Mouse (Mus musculus) CH12.LX (cell line): ENCODE measurements around the gene Zfp758. TPM values are rescaled to one million over a fixed set of nuclear protein-coding genes. Genes with fewer than 3 reads are reported as not detected.
A peak's percentile ranks its signal among the peaks of the same experiment; 100 is the strongest.
"Not testable (repeated sequence)": the region's sequence is repeated elsewhere in the genome, so short reads cannot be mapped to it uniquely, and the experiment has no call there.

ENCODE experiments used
- DNase-seq: peaks from one replicate; pipeline ENCODE4 v3.0.0-alpha.2; 2013; ENCODE audit errors: extremely low read depth
- H3K27ac ChIP-seq: 2 replicates; pipeline ENCODE4 v1.5.1; 2012; ENCODE audit warnings: low read depth, mild to moderate bottlenecking, control low read depth, moderate library complexity; ENCODE audit not compliant: insufficient read depth
- H3K27me3 ChIP-seq: replicated peaks from 2 replicates; pipeline ENCODE3; 2012; ENCODE audit warnings: inconsistent platforms
- H3K36me3 ChIP-seq, 2 experiments: replicated peaks in 1 of 2; 2 replicates each; pipeline versions ENCODE3 to v1.6.1; 2012; ENCODE audit warnings: inconsistent platforms in 1 of 2, low read length in 1 of 2, mild to moderate bottlenecking in 1 of 2, mixed read lengths in 1 of 2, moderate library complexity in 1 of 2; ENCODE audit not compliant: control insufficient read depth in 1 of 2, insufficient read depth in 1 of 2
- H3K4me1 ChIP-seq, 2 experiments: 2 replicates each; pipeline ENCODE4 v1.6.1; 2012; ENCODE audit warnings: inconsistent platforms in 1 of 2, moderate library complexity in 1 of 2; ENCODE audit not compliant: insufficient read depth in 2 of 2, control insufficient read depth in 1 of 2
- H3K4me2 ChIP-seq: 2 replicates; pipeline ENCODE4 v1.6.1; 2012; ENCODE audit warnings: low read depth, mild to moderate bottlenecking, control low read depth; ENCODE audit not compliant: poor library complexity, insufficient read depth, severe bottlenecking
- H3K4me3 ChIP-seq, 3 experiments: fragments of 150-350 bp in 1 of 3; sonication (generic) in 1 of 3; replicated peaks in 1 of 3; 2 replicates each; pipeline versions ENCODE3 to v1.5.1; 2011 to 2012; ENCODE audit warnings: low read depth in 2 of 3, low read length in 2 of 3, mild to moderate bottlenecking in 2 of 3, moderate library complexity in 2 of 3, control low read depth in 1 of 3, improper control_type of control experiment in 1 of 3, inconsistent platforms in 1 of 3, mixed read lengths in 1 of 3; ENCODE audit not compliant: poor library complexity in 1 of 3
- H3K79me2 ChIP-seq: replicated peaks from 2 replicates; pipeline ENCODE4 v1.6.1; 2012; ENCODE audit warnings: mild to moderate bottlenecking, moderate library complexity; ENCODE audit not compliant: control insufficient read depth, poor library complexity, insufficient read depth, severe bottlenecking; ENCODE audit errors: extremely low read depth
- H3K9ac ChIP-seq: 2 replicates; pipeline ENCODE4 v1.6.1; 2012; ENCODE audit warnings: low read depth, mild to moderate bottlenecking, control low read depth, moderate library complexity; ENCODE audit not compliant: insufficient read depth
- H3K9me3 ChIP-seq: replicated peaks from 2 replicates; pipeline ENCODE3; 2012; ENCODE audit warnings: low read length, inconsistent platforms, mixed read lengths
- BHLHE40 ChIP-seq: IDR thresholded peaks from 2 replicates; pipeline ENCODE4 v1.6.1; 2011; ENCODE audit warnings: mild to moderate bottlenecking, low read depth, low read length, improper control_type of control experiment
- ELF1 ChIP-seq: IDR thresholded peaks from 2 replicates; pipeline ENCODE4 v1.6.1; 2014; ENCODE audit warnings: low read depth, mild to moderate bottlenecking, inconsistent platforms, low read length, improper control_type of control experiment
- IRF4 ChIP-seq: IDR thresholded peaks from 2 replicates; pipeline ENCODE4 v1.6.1; 2014; ENCODE audit warnings: low read depth, mild to moderate bottlenecking, inconsistent platforms, low read length, improper control_type of control experiment
- MAX ChIP-seq: IDR thresholded peaks from 2 replicates; pipeline ENCODE4 v1.6.1; 2011; ENCODE audit warnings: low read length, improper control_type of control experiment
- MAZ ChIP-seq: IDR thresholded peaks from 2 replicates; pipeline ENCODE4 v1.6.1; 2012; ENCODE audit warnings: low read depth, mild to moderate bottlenecking, inconsistent platforms, low read length, improper control_type of control experiment, moderate library complexity
- MXI1 ChIP-seq: IDR thresholded peaks from 2 replicates; pipeline ENCODE4 v1.6.1; 2011; ENCODE audit warnings: mild to moderate bottlenecking, low read depth, low read length, improper control_type of control experiment
- NELFE ChIP-seq: IDR thresholded peaks from 2 replicates; pipeline ENCODE4 v1.6.1; 2011; ENCODE audit warnings: low read depth, low read length, improper control_type of control experiment
- POLR2A ChIP-seq: IDR thresholded peaks from 2 replicates; pipeline ENCODE4 v1.6.1; 2011; ENCODE audit warnings: low read depth, mild to moderate bottlenecking, improper control_type of control experiment, low read length
- SIN3A ChIP-seq: IDR thresholded peaks from 2 replicates; pipeline ENCODE4 v1.6.1; 2012; ENCODE audit warnings: low read length, improper control_type of control experiment, inconsistent platforms
- TBP ChIP-seq: conservative IDR thresholded peaks from 2 replicates; pipeline ENCODE4 v1.6.1; 2011; ENCODE audit warnings: low read depth, low read length, improper control_type of control experiment
- TCF12 ChIP-seq: IDR thresholded peaks from 2 replicates; pipeline ENCODE4 v1.6.1; 2014; ENCODE audit warnings: low read depth, mild to moderate bottlenecking, inconsistent platforms, low read length, improper control_type of control experiment
- UBTF ChIP-seq: IDR thresholded peaks from 2 replicates; pipeline ENCODE4 v1.6.1; 2012; ENCODE audit warnings: low read depth, mild to moderate bottlenecking, inconsistent platforms, low read length, improper control_type of control experiment, moderate library complexity
- USF1 ChIP-seq: IDR thresholded peaks from 2 replicates; pipeline ENCODE4 v1.6.1; 2014; ENCODE audit warnings: low read depth, mild to moderate bottlenecking, inconsistent platforms, low read length, improper control_type of control experiment
- USF2 ChIP-seq: conservative IDR thresholded peaks from 2 replicates; pipeline ENCODE4 v1.6.1; 2011; ENCODE audit warnings: low read depth, low read length, improper control_type of control experiment
- dilution Hi-C: fragments of 300-500 bp; cut with MboI; formaldehyde crosslinking; loops from 2 replicates; pipeline ENCODE4 v1.14.3; 2020; ENCODE audit warnings: low sequenced_read_pairs; ENCODE audit not compliant: extremely low pct_unique_long_range_greater_than_20kb, extremely low pct_ligation_motif_present
- in situ Hi-C: fragments of 300-500 bp; cut with MboI; formaldehyde crosslinking; loops from 3 replicates; pipeline ENCODE4 v1.14.3; 2019; ENCODE audit warnings: low sequenced_read_pairs, low pct_ligation_motif_present, low pct_unique_long_range_greater_than_20kb, mixed read lengths
- polyA plus RNA-seq: library from polyadenylated mRNA; unstranded; fragments of >175 nt; gene quantifications from 2 replicates; pipeline ENCODE4 v1.2.1, GENCODE M21; 2012; ENCODE audit warnings: low read depth; ENCODE audit not compliant: insufficient read length
- total RNA-seq, 2 experiments: library from RNA; depleted of rRNA; stranded (reverse); fragments of 300-350 nt in 1 of 2; fragments of >200 nt in 1 of 2; gene quantifications; 2 replicates each; pipeline ENCODE4 v1.2.3; 2012 to 2014

Zfp758 gene
- total RNA-seq (2012; rRNA removed) = 2.1 and 2.6 TPM in 2 replicates
- 5.7 and 7.3 TPM in 2 replicates for total RNA-seq (2014; rRNA removed)
- polyA plus RNA-seq = 1.2 and 1.7 TPM in 2 replicates

- TF ChIP-seq USF2 = peak; percentile 49
- TF ChIP-seq MAZ = 0 out of 2 replicates have a peak, but pooled peaks have one; percentile 35
- TF ChIP-seq TCF12 = peak; percentile 50; the same call in 1 of the 2 replicates
- TF ChIP-seq USF1 = peak; percentile 47
- TF ChIP-seq SIN3A = peak; percentile 64; the same call in 1 of the 2 replicates
- peak; percentile 67 for TF ChIP-seq POLR2A
- peak; percentile 50 for TF ChIP-seq NELFE
- peak; percentile 41; the same call in 1 of the 2 replicates for TF ChIP-seq IRF4
- TF ChIP-seq TBP = 0 out of 2 replicates have a peak, but pooled peaks have one; percentile 19
- peak; percentile 37; the same call in 1 of the 2 replicates for TF ChIP-seq ELF1
- TF ChIP-seq MAX = peak; percentile 44; the same call in 1 of the 2 replicates
- 0 out of 2 replicates have a peak, but pooled peaks have one; percentile 36 for TF ChIP-seq UBTF
- peak; percentile 51; the same call in 1 of the 2 replicates for TF ChIP-seq BHLHE40
- TF ChIP-seq, all 38 proteins: peak for 13; not testable (repeated sequence) for 25
- Histone ChIP-seq H3K4me2 (peak within 1 kb of the TSS; percentile 95), H3K4me3 (peak within 1 kb of the TSS; percentile 51 to 76 (median 74)), H3K36me3 (peaks cover 3 to 10% of the 10 kb centered on the region in 2 experiments), H3K4me1 (peaks cover 2 to 16% of the 10 kb centered on the region in 2 experiments; a peak in 2 of 4 replicates), H3K27ac (0 out of 2 replicates have a peak within 1 kb of the TSS, but pooled peaks have one; percentile 59), H3K9ac (peak within 1 kb of the TSS; percentile 67)
- H3K79me2 ChIP-seq, H3K27me3 ChIP-seq, dilution Hi-C loops, H3K9me3 ChIP-seq: not testable (repeated sequence)
- in situ Hi-C loops = loop anchor here (10.0 kb wide), 1 partner anchor 54 kb away; no protein-coding TSS in a partner anchor
- peak; percentile 45 for DNase-seq
These were observed at the start of gene Zfp758, which contains the start of gene Zfp944 for GRCm38 (mm10) chr17:22361101-22361781. Gene Zfp758 (plus strand): TSS chr17:22361453. Gene Zfp944 (minus strand): TSS chr17:22361400.

- in situ Hi-C loops, H3K79me2 ChIP-seq, H3K27me3 ChIP-seq, H3K9me3 ChIP-seq, H3K4me1 ChIP-seq, H3K36me3 ChIP-seq, DNase-seq, H3K4me2 ChIP-seq, dilution Hi-C loops, H3K27ac ChIP-seq: not testable (repeated sequence)
- 0 out of 2 replicates have a peak, but pooled peaks have one; percentile 3 for TF ChIP-seq MXI1
- Histone ChIP-seq H3K9ac (peak overlapping the region; percentile 54), H3K4me3 (peak overlapping the region; percentile 51 to 66 (median 60))
These were observed 47.0 kb upstream of the Zfp758 start for GRCm38 (mm10) chr17:22314219-22314618.
